Mouse (Mus musculus) gastrocnemius, postnatal 10 days (tissue): ENCODE results near the gene Hjurp. TPM values are rescaled to one million over a fixed set of nuclear protein-coding genes. Genes with fewer than 3 reads are reported as not detected.

ENCODE experiments used
- DNase-seq: peaks from one replicate; pipeline ENCODE4 v3.0.0; 2021; ENCODE audit warnings: mixed read lengths
- total RNA-seq, 2 experiments: library from RNA; stranded (reverse); gene quantifications; 2 replicates each; pipeline ENCODE4 v1.2.3; 2021

Gene Hjurp
- total RNA-seq, 2 experiments from 2014 or later: 29.0 to 47.9 TPM

DNA sequence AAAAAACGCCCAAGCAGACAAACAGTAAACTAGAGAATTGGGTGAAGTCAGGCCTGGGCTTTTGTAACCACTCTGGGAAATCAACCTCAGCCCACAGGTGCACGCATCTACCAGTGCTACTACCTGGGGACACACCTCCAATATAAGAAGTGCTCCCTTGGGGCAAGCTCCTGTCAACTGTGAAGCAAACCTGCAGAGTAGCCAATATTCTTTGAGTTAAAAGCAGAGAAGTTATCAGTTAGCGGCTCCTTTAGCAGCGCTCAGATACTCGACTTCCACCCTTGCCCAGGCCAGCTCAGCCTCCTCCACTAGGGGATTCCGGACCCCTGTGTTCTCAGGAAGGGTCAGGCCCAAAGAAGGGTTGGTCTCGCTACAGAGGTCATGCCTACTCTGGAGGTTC lies 15.7 kb downstream of the Hjurp start:
- no peak for DNase-seq

- no peak for DNase-seq
These were observed 16.6 kb downstream of the Hjurp start for GRCm38 (mm10) chr1:88260604-88261377.

DNA sequence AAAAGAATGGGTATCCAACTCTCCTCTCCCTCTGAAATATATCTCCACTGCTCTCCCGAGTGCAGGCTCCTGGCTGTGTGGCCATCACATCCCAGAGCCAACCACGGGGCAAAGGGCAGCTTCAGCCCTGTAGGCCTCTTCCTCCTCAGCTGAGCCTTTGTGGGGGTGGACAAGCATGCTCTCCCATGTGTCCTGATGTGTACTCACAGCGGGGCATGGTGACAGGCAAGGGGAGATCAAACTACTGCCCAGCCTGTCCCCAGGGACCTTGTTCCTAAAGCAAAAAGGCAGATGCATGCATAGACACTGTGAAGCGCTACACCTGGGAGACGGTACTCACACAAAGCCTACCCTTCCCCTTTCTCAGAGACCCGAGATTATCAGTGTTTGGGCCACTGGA lies 17.3 kb downstream of the Hjurp start:
- peak; percentile 68 for DNase-seq

- no peak for DNase-seq
These were observed 17.8 kb downstream of the Hjurp start for GRCm38 (mm10) chr1:88259643-88260024.

- DNase-seq: no peak
These were observed 18.4 kb downstream of the Hjurp start for GRCm38 (mm10) chr1:88258881-88259642.

DNA sequence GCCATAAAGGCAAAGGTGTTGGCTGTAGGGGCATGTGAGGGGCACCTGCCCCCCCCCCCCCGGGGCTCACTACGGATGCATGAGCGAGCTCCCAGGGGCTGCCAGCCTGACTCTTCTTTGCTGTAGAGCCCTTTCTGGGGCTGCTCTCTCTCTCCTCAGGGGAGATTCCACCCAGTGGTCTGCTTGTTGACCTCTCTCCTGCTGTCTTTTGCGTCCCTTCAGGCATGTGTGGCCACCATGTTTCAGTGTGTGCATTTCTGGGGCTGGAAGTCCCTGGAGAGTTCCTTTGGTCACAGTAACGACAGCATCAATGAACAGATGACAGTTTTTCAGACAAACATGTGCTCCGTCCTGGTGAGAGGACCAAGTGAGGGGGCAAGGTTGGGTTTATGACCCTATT lies 19.1 kb downstream of the Hjurp start:
- DNase-seq: no peak

DNA sequence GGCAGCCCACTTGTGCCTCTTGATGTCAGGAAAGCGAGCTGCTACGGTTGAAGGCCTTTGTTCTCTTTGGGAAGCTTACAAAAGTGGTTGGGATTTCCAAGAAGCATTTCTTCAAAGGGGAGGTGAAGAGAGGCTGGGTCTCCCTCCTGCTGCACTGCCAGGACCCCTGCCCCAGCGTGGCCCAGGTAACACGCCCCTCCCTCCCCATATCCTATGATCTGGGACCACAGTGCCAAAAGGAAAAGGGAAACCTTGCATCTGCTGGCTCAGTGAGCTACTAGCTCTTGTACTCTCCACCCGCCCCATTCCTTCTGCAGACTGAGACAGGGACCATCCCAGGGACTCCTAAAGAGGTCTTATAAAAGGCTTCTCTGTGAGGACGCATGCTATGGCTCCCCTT lies 19.8 kb downstream of the Hjurp start:
- no peak for DNase-seq

GRCm38 (mm10) chr1:88256886-88257663 lies 20.4 kb downstream of the Hjurp start:
- DNase-seq: no peak

DNA sequence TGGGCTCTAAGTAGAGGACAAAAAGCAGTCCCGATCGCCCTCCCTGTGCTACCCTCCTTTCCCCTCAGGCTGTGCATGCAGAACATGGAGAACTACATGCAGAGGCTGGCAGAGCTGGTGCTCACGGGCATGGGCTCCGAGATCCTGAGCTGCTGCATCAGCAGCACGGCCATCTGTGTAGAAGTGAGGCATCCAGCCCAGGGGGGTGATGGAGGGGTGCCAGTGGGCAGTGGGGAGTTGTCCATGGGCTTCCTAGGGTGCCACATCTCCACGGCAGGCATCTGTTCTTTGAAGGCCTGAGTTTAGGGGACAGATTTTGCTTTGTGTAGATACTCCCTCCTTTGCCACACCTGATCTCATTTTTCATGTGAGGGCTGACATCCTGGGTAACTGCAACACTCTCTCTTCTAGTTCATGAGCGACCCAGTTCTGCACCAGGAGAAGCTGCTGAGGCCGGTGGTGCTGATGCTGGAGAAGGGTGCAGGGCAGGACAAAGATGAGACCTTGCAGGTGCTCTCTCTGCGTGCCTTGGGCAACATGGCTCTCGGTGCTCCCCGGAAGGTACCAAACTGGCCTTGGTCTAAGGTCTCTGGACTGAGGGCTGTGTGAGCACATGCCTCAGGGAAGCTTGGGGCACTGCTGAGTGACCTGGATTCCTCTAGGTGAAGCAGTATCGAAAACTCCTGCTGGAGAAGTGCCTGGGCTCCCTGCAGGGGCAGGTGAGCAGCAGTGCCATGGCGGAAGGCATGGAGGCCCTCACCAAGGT lies 21.3 kb downstream of the Hjurp start:
- no peak for DNase-seq

- DNase-seq: no peak
These were observed 22.0 kb downstream of the Hjurp start for GRCm38 (mm10) chr1:88255466-88255857.

DNA sequence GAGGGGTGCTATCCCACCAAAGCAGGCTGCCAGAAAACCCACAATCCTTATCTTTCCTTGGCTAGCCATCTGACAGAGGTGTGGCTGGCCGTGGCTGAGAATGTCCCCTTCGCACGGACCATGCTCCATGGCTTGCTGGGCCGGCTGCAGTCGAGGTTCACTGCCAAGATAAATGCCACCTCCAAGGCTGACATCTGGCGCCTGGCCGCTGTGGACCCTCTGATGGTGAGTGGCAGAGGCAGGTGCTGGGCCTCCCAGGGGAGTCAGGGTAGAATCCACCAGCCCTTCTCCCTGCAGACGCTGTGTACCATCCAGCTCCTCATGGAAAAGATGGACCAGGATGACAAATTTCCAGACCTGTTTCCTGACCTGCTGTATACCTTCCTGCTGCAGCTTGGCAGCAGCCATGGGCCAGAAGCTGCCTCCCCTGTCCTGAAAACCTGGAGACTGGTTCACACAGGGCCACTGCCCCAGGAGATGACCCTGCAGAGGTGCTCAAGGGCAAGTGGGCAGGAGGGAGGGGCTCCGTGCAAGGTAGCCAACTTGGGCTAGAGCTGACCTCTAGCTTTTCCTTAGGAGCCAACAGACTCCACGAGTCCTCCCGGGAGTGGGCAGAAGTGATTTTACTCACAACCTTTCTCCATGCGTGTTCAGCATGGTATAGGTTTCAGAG lies 22.5 kb downstream of the Hjurp start:
- peak; percentile 72 for DNase-seq

GRCm38 (mm10) chr1:88253540-88253939 lies 23.9 kb downstream of the Hjurp start:
- no peak for DNase-seq

DNA sequence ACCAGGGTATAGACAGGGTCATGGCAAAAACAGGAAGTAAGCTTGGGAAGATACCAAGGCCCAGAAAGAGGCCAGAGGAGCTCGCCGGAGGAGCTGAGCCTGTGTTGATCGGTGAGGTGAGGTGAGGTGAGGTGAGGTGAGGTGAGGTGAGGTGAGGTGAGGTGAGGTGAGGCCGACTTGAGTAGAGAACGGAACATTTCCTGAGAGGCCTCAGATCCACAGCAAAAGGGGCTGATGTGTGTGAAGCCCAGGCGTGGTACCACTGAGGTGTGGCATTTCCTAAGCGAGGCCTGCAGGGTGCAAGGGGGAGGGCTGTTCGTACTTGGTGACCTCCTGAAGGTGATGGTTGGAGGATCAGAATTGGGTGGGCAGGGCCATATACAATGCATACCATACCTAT lies 24.3 kb downstream of the Hjurp start:
- DNase-seq: no peak

DNA sequence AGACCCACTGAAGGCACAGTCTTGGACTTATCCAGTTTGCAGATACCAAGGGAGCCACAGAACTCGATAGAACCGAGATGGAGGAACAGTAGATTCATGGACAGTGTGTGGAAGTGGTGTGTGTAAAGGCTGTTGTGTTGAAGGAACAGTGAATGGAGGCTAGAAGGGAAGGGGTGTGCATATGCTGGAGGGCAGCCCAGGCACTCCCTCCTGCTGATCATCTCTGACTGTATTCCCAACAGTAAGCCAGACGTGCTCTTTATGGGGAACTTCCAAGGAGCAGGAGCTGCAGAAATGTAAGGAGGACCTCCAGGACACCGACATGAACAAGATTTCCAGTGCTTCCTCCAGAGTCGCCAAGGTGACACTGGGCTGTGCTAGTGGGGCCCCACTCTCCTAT lies 27.4 kb downstream of the Hjurp start:
- no peak for DNase-seq

DNA sequence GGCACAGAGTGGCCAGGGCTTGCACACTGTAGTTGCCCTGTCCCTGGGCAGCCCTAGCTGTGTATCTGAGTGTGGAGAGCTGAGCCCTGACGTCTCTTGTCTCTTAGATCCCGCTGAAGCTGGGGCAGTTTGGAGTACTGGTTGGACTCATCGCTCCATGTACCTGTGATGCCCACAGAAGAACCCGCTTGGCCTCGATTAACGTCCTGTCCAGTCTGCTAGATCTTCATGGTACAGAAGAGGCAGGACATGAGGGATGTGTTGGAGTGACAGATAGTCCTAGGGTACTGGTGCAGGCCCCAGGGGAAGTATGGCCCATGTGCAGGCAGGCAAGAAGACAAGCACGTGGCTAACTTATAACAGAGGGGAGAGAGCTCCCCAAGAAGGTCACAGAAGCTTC lies 27.8 kb downstream of the Hjurp start:
- DNase-seq: no peak

GRCm38 (mm10) chr1:88248658-88249057 lies 28.8 kb downstream of the Hjurp start:
- DNase-seq: no peak

DNA sequence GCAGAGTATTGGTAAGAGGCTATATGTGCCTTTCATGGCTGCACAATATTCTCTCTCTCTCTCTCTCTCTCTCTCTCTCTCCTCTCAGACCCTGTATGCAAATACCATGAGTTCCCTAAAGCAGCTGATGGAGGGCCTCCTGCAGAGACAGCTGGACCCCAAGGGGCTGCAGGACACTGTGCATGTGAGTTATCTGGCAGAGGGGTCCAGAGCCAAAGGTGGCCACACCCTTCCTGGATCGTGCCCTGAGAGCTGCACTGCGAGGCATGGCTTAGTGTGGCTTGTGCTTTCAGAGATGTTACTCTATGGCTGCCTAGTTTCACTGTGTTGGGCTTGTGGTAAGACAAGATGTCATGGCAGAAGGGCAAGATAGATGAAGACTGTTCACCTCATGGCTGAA lies 29.8 kb downstream of the Hjurp start:
- no peak for DNase-seq

- DNase-seq: no peak
These were observed 31.0 kb downstream of the Hjurp start for GRCm38 (mm10) chr1:88246386-88246785.

DNA sequence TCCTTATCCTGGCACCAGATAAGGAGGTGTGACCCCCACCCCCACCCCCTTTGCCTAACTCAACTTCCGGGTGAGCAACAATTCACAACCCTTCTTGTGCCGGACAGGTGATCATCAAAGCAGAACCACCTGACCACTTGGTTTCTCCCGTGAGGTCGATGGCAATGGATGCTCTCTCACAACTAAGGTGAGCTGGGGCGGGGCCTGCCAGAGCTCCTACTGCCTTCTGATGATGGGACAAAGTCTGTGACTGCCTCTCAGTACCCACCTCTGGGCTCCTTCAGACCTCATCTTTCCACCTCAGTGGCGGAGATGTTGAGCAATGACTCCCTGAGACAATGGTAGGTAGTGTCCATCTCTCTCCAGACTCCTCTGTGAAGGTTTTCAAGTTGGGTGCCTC lies 31.6 kb downstream of the Hjurp start:
- no peak for DNase-seq

DNA sequence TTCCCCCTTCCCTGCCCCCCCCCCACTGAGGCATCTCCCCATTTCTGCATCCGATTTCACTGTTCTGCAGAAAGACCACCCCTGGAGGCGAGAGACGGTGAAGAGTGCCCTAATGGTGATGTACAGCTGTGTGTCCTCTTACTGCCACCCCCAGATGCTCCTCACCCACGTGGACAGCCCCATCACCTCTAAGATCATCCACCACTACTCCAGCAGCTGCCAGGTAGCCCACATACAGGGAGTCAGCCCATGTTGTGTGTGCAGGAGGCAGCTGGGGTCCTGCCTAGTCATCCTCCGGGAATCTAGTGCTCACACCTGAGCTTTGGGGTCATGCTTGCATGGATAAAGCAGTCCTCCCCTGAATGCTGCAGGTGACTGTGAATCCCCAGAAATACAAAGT lies 33.6 kb downstream of the Hjurp start:
- DNase-seq: no peak

GRCm38 (mm10) chr1:88240579-88240978 lies 36.9 kb downstream of the Hjurp start:
- no peak for DNase-seq

DNA sequence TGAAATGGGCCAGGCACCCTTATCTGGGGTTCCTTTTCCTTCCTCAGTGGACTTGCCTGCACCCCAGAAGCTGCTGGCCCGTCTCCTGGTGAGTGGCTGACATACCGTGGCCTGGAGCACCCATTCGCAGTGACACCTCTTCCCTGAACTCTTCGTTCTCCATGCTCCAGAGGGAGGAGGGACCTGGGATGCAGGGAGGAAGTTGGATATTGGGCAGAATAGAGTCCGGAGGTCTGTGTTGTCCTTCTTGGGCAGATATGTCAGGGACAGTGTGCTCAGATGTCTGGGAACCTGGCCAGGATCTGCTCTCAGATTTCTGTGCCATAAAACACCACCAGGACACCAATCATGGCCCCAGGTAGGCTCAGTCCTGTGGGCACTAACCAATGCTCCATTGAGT lies 37.4 kb downstream of the Hjurp start:
- DNase-seq: no peak
